Mouse (Mus musculus): ENCODE results near the gene Tceanc2. TPM values are rescaled to one million over a fixed set of nuclear protein-coding genes. Genes with fewer than 3 reads are reported as not detected.

Gene Tceanc2
- 26.5 and 65.8 TPM in 2 replicates for total RNA-seq (2014; fragmentation: Nextera tagmentation)
- total RNA-seq (2017), result 15.1 and 15.8 TPM in 2 replicates
- 13.4 and 17.6 TPM in 2 replicates for polyA plus RNA-seq (2012)

- Histone ChIP-seq H3K4me3 (ENCODE audit: low read depth, low read length) (peak within 1 kb of the TSS; percentile 97), H3K36me3 (replicated peaks) (peaks cover 32% of the 10 kb centered on the region), H3K27me3 (ENCODE audit: insufficient read depth, low read length) (no peaks in the 10 kb centered on the region), H3K4me1 (ENCODE audit: insufficient read depth, low read depth, low read length) (peaks cover 61% of the 10 kb centered on the region), H3K9me3 (replicated peaks) (no peaks in the 10 kb centered on the region)
- peak; percentile 27 for DNase-seq (ENCODE audit: low spot score)
- ATAC-seq (ENCODE audit: extremely low read depth, insufficient number of reproducible peaks, low FRiP score, poor library complexity, severe bottlenecking), result 0 out of 2 replicates have a peak, but pooled peaks have one; percentile 9
- TF ChIP-seq TAL1 (conservative IDR thresholded peaks at IDR 0.05; ENCODE audit: low read depth, low read length) (no peak), GATA2 (IDR thresholded peaks at IDR 0.05; ENCODE audit: borderline replicate concordance, low read depth, low read length) (no peak), GATA1 (IDR thresholded peaks at IDR 0.05; ENCODE audit: borderline replicate concordance, low read length) (no peak), POLR2AphosphoS5 (IDR thresholded peaks at IDR 0.05; ENCODE audit: insufficient replicate concordance, low read depth, low read length) (no peak), CTCF (IDR thresholded peaks at IDR 0.05; ENCODE audit: low read depth, low read length) (no peak)
Observed at GRCm38 (mm10) chr4:107178830-107179490, at the start of gene Tceanc2. Gene Tceanc2 (minus strand): TSS chr4:107179116.

- peaks cover 24% of the 10 kb centered on the region for H3K4me1 ChIP-seq (ENCODE audit: insufficient read depth, low read depth, low read length)
- no peak for TF ChIP-seq GATA1 (IDR thresholded peaks at IDR 0.05; ENCODE audit: borderline replicate concordance, low read length)
- TF ChIP-seq GATA2 (IDR thresholded peaks at IDR 0.05; ENCODE audit: borderline replicate concordance, low read depth, low read length), result no peak
- no peak for TF ChIP-seq TAL1 (conservative IDR thresholded peaks at IDR 0.05; ENCODE audit: low read depth, low read length)
- no peak for TF ChIP-seq POLR2AphosphoS5 (IDR thresholded peaks at IDR 0.05; ENCODE audit: insufficient replicate concordance, low read depth, low read length)
- TF ChIP-seq CTCF (IDR thresholded peaks at IDR 0.05; ENCODE audit: low read depth, low read length), result no peak
- DNase-seq (ENCODE audit: low spot score) (no peak), ATAC-seq (ENCODE audit: extremely low read depth, insufficient number of reproducible peaks, low FRiP score, poor library complexity, severe bottlenecking) (no peak)
- no peak overlapping the region for H3K4me3 ChIP-seq (ENCODE audit: low read depth, low read length)
- H3K27me3 ChIP-seq (ENCODE audit: insufficient read depth, low read length), result no peaks in the 10 kb centered on the region
- H3K9me3 ChIP-seq (replicated peaks), result no peaks in the 10 kb centered on the region
- H3K36me3 ChIP-seq (replicated peaks), result peaks cover 13% of the 10 kb centered on the region
Observed at GRCm38 (mm10) chr4:107226313-107226712, 47.4 kb upstream of the Tceanc2 start.

- TF ChIP-seq TAL1 (conservative IDR thresholded peaks at IDR 0.05; ENCODE audit: low read depth, low read length) (no peak), POLR2AphosphoS5 (IDR thresholded peaks at IDR 0.05; ENCODE audit: insufficient replicate concordance, low read depth, low read length) (no peak), GATA1 (IDR thresholded peaks at IDR 0.05; ENCODE audit: borderline replicate concordance, low read length) (no peak), CTCF (IDR thresholded peaks at IDR 0.05; ENCODE audit: low read depth, low read length) (no peak), GATA2 (IDR thresholded peaks at IDR 0.05; ENCODE audit: borderline replicate concordance, low read depth, low read length) (no peak)
- DNase-seq (ENCODE audit: low spot score) (no peak), ATAC-seq (ENCODE audit: extremely low read depth, insufficient number of reproducible peaks, low FRiP score, poor library complexity, severe bottlenecking) (no peak)
- Histone ChIP-seq H3K36me3 (replicated peaks) (no peaks in the 10 kb centered on the region), H3K9me3 (replicated peaks) (no peaks in the 10 kb centered on the region), H3K4me3 (ENCODE audit: low read depth, low read length) (no peak overlapping the region), H3K27me3 (ENCODE audit: insufficient read depth, low read length) (no peaks in the 10 kb centered on the region), H3K4me1 (ENCODE audit: insufficient read depth, low read depth, low read length) (peaks cover 43% of the 10 kb centered on the region)
Observed at GRCm38 (mm10) chr4:107223225-107224204, 44.6 kb upstream of the Tceanc2 start.

GRCm38 (mm10) chr4:107221524-107221923 is 42.6 kb upstream of the Tceanc2 start:
- no peaks in the 10 kb centered on the region for H3K27me3 ChIP-seq (ENCODE audit: insufficient read depth, low read length)
- H3K36me3 ChIP-seq (replicated peaks), result no peaks in the 10 kb centered on the region
- H3K9me3 ChIP-seq (replicated peaks), result no peaks in the 10 kb centered on the region
- H3K4me1 ChIP-seq (ENCODE audit: insufficient read depth, low read depth, low read length), result peaks cover 63% of the 10 kb centered on the region
- TF ChIP-seq GATA1 (IDR thresholded peaks at IDR 0.05; ENCODE audit: borderline replicate concordance, low read length) (no peak), TAL1 (conservative IDR thresholded peaks at IDR 0.05; ENCODE audit: low read depth, low read length) (no peak), GATA2 (IDR thresholded peaks at IDR 0.05; ENCODE audit: borderline replicate concordance, low read depth, low read length) (no peak), POLR2AphosphoS5 (IDR thresholded peaks at IDR 0.05; ENCODE audit: insufficient replicate concordance, low read depth, low read length) (no peak), CTCF (IDR thresholded peaks at IDR 0.05; ENCODE audit: low read depth, low read length) (no peak)
- H3K4me3 ChIP-seq (ENCODE audit: low read depth, low read length), result no peak overlapping the region; the same call in 1 of the 2 replicates
- no peak for DNase-seq (ENCODE audit: low spot score)
- no peak for ATAC-seq (ENCODE audit: extremely low read depth, insufficient number of reproducible peaks, low FRiP score, poor library complexity, severe bottlenecking)

- Histone ChIP-seq H3K36me3 (replicated peaks) (peaks cover 6% of the 10 kb centered on the region), H3K27me3 (ENCODE audit: insufficient read depth, low read length) (peaks cover 5% of the 10 kb centered on the region; the same call in 1 of the 2 replicates), H3K4me3 (ENCODE audit: low read depth, low read length) (peak overlapping the region; percentile 60; the same call in 1 of the 2 replicates), H3K4me1 (ENCODE audit: insufficient read depth, low read depth, low read length) (peaks cover 77% of the 10 kb centered on the region), H3K9me3 (replicated peaks) (no peaks in the 10 kb centered on the region)
- DNase-seq (ENCODE audit: low spot score), result peak; percentile 56
- peak; percentile 96 for ATAC-seq (ENCODE audit: extremely low read depth, insufficient number of reproducible peaks, low FRiP score, poor library complexity, severe bottlenecking)
- TF ChIP-seq GATA1 (IDR thresholded peaks at IDR 0.05; ENCODE audit: borderline replicate concordance, low read length) (no peak), TAL1 (conservative IDR thresholded peaks at IDR 0.05; ENCODE audit: low read depth, low read length) (peak; percentile 91)
Observed at GRCm38 (mm10) chr4:107217574-107217973, 38.7 kb upstream of the Tceanc2 start.

Measured in G1E (cell line).